Mouse (Mus musculus): ENCODE results near the gene Rbm20. TPM values are rescaled to one million over a fixed set of nuclear protein-coding genes. Genes with fewer than 3 reads are reported as not detected.

Gene Rbm20
- total and polyA plus RNA-seq, 3 experiments, result 37.3 to 58.6 TPM; not detected in 1

DNA sequence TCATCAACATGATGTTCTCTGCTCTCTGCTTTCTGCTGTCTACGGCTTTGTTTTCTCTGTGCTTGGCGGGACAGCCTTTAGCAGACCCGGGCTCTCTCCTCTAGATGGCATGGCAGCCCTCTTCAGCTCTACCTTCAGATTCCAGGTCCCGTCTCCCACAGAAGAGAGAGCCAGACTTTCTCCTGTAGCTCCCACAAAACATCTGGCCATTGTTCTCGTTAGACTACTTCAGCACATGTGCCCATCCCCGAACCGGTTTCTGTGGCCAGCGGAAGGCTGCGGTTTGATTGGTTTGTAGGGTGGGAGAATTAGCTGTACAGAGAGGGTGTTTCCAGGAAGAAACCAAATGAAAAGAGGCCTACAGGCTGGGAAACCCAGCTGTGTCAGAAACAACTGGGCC lies 161.7 kb downstream of the Rbm20 start:
- peaks cover 2 to 19% of the 10 kb centered on the region in 2 experiments; a peak in 3 of 4 replicates for H3K36me3 ChIP-seq (ENCODE audit: control insufficient read depth in 1 of 2, insufficient read depth in 2 of 2, low read length in 2 of 2)
- H3K4me1 ChIP-seq (ENCODE audit: control insufficient read depth in 1 of 2, insufficient read depth in 2 of 2, low read length in 2 of 2), result no peaks in the 10 kb centered on the region; a peak in 1 of 4 replicates
- no peak overlapping the region for H3K4me3 ChIP-seq (ENCODE audit: control insufficient read depth in 1 of 2, insufficient read depth in 1 of 2, low read depth in 2 of 2, low read length in 2 of 2)
- H3K9me3 ChIP-seq (replicated peaks; ENCODE audit: insufficient read depth, low read length), result no peaks in the 10 kb centered on the region
- no peak for DNase-seq (ENCODE audit: low read depth, low spot score)
- H3K27me3 ChIP-seq (ENCODE audit: control insufficient read depth in 1 of 2, insufficient read depth in 2 of 2, low read length in 2 of 2), result no peaks in the 10 kb centered on the region
- TF ChIP-seq GATA1 (IDR thresholded peaks at IDR 0.05; ENCODE audit: low read depth, low read length) (no peak), BHLHE40 (IDR thresholded peaks at IDR 0.05; ENCODE audit: borderline replicate concordance, low read depth, low read length) (no peak), NRF1 (IDR thresholded peaks at IDR 0.05; ENCODE audit: insufficient read depth, low read depth, low read length, poor library complexity, severe bottlenecking) (no peak), MEF2A (IDR thresholded peaks at IDR 0.05; ENCODE audit: extremely low read depth, insufficient replicate concordance, low read depth, low read length, poor library complexity, severe bottlenecking) (no peak), USF2 (IDR thresholded peaks at IDR 0.05; ENCODE audit: borderline replicate concordance in 1 of 2, insufficient read depth in 1 of 2, low read depth in 1 of 2, low read length in 2 of 2) (no peak), MXI1 (IDR thresholded peaks at IDR 0.05; ENCODE audit: low read depth, low read length) (no peak), MYC (IDR thresholded peaks at IDR 0.05; ENCODE audit: low read depth, low read length) (no peak), RAD21 (IDR thresholded peaks at IDR 0.05; ENCODE audit: low read depth, low read length) (no peak), MAFK (IDR thresholded peaks at IDR 0.05; ENCODE audit: borderline replicate concordance, low read depth, low read length) (no peak), RCOR1 (IDR thresholded peaks at IDR 0.05; ENCODE audit: low read depth, low read length) (no peak), TCF12 (IDR thresholded peaks at IDR 0.05; ENCODE audit: low read depth, low read length) (no peak), GABPA (IDR thresholded peaks at IDR 0.05; ENCODE audit: low read depth, low read length) (no peak), POLR2AphosphoS2 (IDR thresholded peaks at IDR 0.05; ENCODE audit: low read length) (no peak), ZC3H11A (IDR thresholded peaks at IDR 0.05; ENCODE audit: low read depth, low read length) (no peak)
- H3K9ac ChIP-seq (ENCODE audit: control insufficient read depth, low read depth, low read length, poor library complexity, severe bottlenecking), result no peak overlapping the region
- H3K79me2 ChIP-seq (ENCODE audit: control insufficient read depth, insufficient read depth, low read length, poor library complexity), result no peaks in the 10 kb centered on the region
- H3K27ac ChIP-seq (ENCODE audit: control insufficient read depth, low read depth, low read length), result no peak overlapping the region

DNA sequence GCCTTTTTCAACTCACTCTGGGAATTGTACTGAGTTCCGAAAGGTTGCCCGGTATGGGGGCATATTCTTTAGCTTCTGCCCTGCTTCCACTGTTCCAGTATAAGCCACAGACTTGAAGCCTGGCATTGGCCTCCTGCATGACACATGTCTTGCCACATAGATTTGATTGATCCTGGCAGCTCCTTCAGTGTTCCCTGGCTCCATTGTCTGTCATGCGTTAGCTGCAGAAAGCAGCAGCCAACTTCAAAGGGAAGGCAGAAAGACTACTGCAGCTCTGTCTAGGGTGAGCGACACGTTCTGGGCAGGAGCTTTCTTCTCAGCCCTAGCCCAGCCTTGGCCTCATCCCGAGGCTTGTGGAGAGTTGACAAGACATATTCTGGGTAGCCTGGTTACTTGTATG lies 162.7 kb downstream of the Rbm20 start:
- Histone ChIP-seq H3K27ac (ENCODE audit: control insufficient read depth, low read depth, low read length) (no peak overlapping the region), H3K9me3 (replicated peaks; ENCODE audit: insufficient read depth, low read length) (no peaks in the 10 kb centered on the region), H3K79me2 (ENCODE audit: control insufficient read depth, insufficient read depth, low read length, poor library complexity) (no peaks in the 10 kb centered on the region), H3K4me3 (ENCODE audit: control insufficient read depth in 1 of 2, insufficient read depth in 1 of 2, low read depth in 2 of 2, low read length in 2 of 2) (no peak overlapping the region), H3K27me3 (ENCODE audit: control insufficient read depth in 1 of 2, insufficient read depth in 2 of 2, low read length in 2 of 2) (no peaks in the 10 kb centered on the region), H3K36me3 (ENCODE audit: control insufficient read depth in 1 of 2, insufficient read depth in 2 of 2, low read length in 2 of 2) (peaks cover 2 to 13% of the 10 kb centered on the region in 2 experiments; a peak in 3 of 4 replicates), H3K9ac (ENCODE audit: control insufficient read depth, low read depth, low read length, poor library complexity, severe bottlenecking) (no peak overlapping the region), H3K4me1 (ENCODE audit: control insufficient read depth in 1 of 2, insufficient read depth in 2 of 2, low read length in 2 of 2) (no peaks in the 10 kb centered on the region; a peak in 1 of 4 replicates)
- no peak for DNase-seq (ENCODE audit: low read depth, low spot score)
- no peak for TF ChIP-seq MXI1 (IDR thresholded peaks at IDR 0.05; ENCODE audit: low read depth, low read length)

Measured in MEL (cell line).